Mouse (Mus musculus) lung, embryonic 14.5 days (tissue): ENCODE data around the gene Klrb1b. TPM values are rescaled to one million over a fixed set of nuclear protein-coding genes. Genes with fewer than 3 reads are reported as not detected.
"Not testable (repeated sequence)": the region's sequence is repeated elsewhere in the genome, so short reads cannot be mapped to it uniquely, and the experiment has no call there.

Experiments used
- ATAC-seq: fragments of 200-750 bp; cut with Nextera tagmentation; 2 replicates; pipeline ENCODE4 v1.8.0; 2017; ENCODE audit warnings: mild to moderate bottlenecking, moderate TSS enrichment, moderate library complexity; ENCODE audit not compliant: insufficient read depth
- DNase-seq: peaks from one replicate; pipeline ENCODE4 v3.0.0-alpha.2; 2015
- H3K27ac ChIP-seq: fragments of 300-500 bp; sonication (generic); 2 replicates; pipeline ENCODE4 v1.5.1; 2014; ENCODE audit warnings: low read depth, mild to moderate bottlenecking, moderate library complexity
- H3K27me3 ChIP-seq: fragments of 300-500 bp; sonication (generic); 2 replicates; pipeline ENCODE4 v1.6.1; 2014; ENCODE audit warnings: low read length, control low read depth; ENCODE audit not compliant: insufficient read depth
- H3K36me3 ChIP-seq: fragments of 300-500 bp; sonication (generic); 2 replicates; pipeline ENCODE4 v1.6.1; 2014; ENCODE audit warnings: control low read depth; ENCODE audit not compliant: insufficient read depth
- H3K4me1 ChIP-seq: fragments of 300-500 bp; sonication (generic); 2 replicates; pipeline ENCODE4 v1.6.1; 2014; ENCODE audit warnings: antibody characterized with exemption, control low read depth; ENCODE audit not compliant: insufficient read depth
- H3K4me2 ChIP-seq: fragments of 300-500 bp; sonication (generic); 2 replicates; pipeline ENCODE4 v1.6.1; 2014; ENCODE audit warnings: mild to moderate bottlenecking
- H3K4me3 ChIP-seq: fragments of 300-500 bp; sonication (generic); 2 replicates; pipeline ENCODE4 v1.5.1; 2014; ENCODE audit warnings: low read depth, low read length
- H3K9ac ChIP-seq: fragments of 300-500 bp; sonication (generic); 2 replicates; pipeline ENCODE4 v1.6.1; 2014
- H3K9me3 ChIP-seq: fragments of 300-500 bp; sonication (generic); 2 replicates; pipeline ENCODE4 v1.6.1; 2016; ENCODE audit warnings: low read depth, low read length, control low read depth
- CTCF ChIP-seq: IDR thresholded peaks from 2 replicates; pipeline ENCODE4 v1.5.1; 2016; ENCODE audit warnings: antibody characterized with exemption, low read depth
- WGBS: fragments of 180-500 bp; shearing (Covaris S2); extraction: QIAGEN DNeasy Blood & Tissue Kit; methylation state at CpG from one replicate; pipeline ENCODE4 v1.1.7; 2014; 5-methylcytosine and 5-hydroxymethylcytosine counted together
- polyA plus RNA-seq: library from polyadenylated mRNA; unstranded; fragments of >200 nt; fragmentation: Nextera tagmentation; extraction: Ambion mirVana; gene quantifications from 2 replicates; pipeline ENCODE4 v1.2.1, GENCODE M21; 2014

Klrb1b gene
- polyA plus RNA-seq, 1 experiment from 2014 or later = not detected

DNA sequence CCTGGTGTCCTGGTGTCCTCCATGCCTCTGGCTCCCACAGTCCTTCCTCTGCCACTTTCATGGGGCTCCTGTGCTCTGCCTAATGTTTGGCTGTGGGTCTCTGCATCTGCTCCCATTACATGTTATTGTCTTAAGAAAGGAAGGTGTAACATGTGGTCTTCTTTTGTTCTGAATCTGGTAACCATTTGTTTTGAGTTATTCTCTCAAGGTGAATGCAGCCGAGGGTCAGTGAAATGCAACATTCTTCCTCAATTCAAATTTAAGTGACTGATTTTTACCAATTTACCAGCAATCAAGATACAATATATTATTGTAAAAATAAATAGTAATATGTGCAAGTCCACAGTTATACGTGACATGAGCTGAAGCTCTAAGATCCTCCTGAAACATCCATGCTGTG lies 37.0 kb downstream of the Klrb1b start, which contains the start of gene Klrb1c:
TSS of gene Klrb1c (minus strand) at position 101 of the 400 bp plus-strand sequence.
- no peaks in the 10 kb centered on the region for H3K9me3 ChIP-seq
- WGBS = 90% methylated on average over 2 of the region's 2 CpGs
- no peak within 1 kb of the TSS for H3K4me3 ChIP-seq
- H3K9ac ChIP-seq = no peak within 1 kb of the TSS
- DNase-seq = no peak
- H3K4me2 ChIP-seq = no peak within 1 kb of the TSS
- no peaks in the 10 kb centered on the region for H3K4me1 ChIP-seq
- no peaks in the 10 kb centered on the region for H3K27me3 ChIP-seq
- no peak within 1 kb of the TSS for H3K27ac ChIP-seq
- H3K36me3 ChIP-seq = no peaks in the 10 kb centered on the region
- no peak for ATAC-seq
- TF ChIP-seq CTCF = no peak

DNA sequence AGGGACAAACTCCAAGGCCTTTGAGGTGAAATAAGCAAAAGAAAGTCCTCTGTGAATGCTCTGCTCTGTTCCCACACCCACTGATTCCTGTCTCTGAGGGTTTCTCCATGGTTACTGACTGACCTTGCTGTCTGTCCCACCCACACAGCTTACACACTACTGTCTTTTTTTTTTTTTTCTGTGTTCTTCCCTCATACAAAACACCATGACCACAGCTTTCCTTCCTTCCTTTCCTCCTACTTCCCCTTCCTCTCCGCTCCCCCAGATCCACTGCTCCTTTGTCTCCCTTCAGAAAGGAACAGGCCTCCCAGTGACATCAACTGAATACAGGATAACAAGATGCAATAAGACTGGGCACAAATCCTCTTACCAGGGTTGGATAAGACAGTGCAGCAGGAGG lies 37.6 kb downstream of the Klrb1b start:
- no peaks in the 10 kb centered on the region for H3K9me3 ChIP-seq
- no peak for DNase-seq

DNA sequence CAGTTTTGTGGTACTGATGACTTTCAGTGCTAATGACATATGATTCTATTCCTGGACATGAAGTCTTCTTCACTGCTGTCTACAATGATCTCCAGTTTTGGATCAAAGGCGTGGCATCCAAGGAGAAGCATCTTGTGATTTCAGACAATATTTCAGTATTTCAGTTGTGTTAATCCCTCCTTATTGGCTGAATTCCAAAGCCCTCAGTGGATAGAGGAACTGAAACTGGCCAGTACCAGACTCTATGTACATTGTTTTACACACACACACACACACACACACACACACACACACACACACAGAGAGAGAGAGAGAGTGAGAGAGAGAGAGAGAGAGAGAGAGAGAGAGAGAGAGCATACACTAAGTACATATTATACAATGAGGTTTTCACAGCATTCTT lies 39.7 kb downstream of the Klrb1b start:
- not testable (repeated sequence) for H3K4me1 ChIP-seq, DNase-seq, H3K4me2 ChIP-seq, H3K36me3 ChIP-seq, H3K27me3 ChIP-seq, H3K27ac ChIP-seq, H3K9ac ChIP-seq, ATAC-seq, H3K9me3 ChIP-seq, H3K4me3 ChIP-seq
- WGBS = 83% methylated on average over 1 of the region's 1 CpGs

More for the DNA sequence above, 37.6 kb downstream of the Klrb1b start:
- no peaks in the 10 kb centered on the region for H3K36me3 ChIP-seq
- H3K27ac ChIP-seq = no peak overlapping the region
- H3K9ac ChIP-seq = no peak overlapping the region
- no peaks in the 10 kb centered on the region for H3K4me1 ChIP-seq
- no peak for ATAC-seq
- TF ChIP-seq CTCF = no peak
- H3K4me2 ChIP-seq = no peak overlapping the region
- H3K27me3 ChIP-seq = no peaks in the 10 kb centered on the region
- H3K4me3 ChIP-seq = no peak overlapping the region
- 95% methylated on average over 1 of the region's 1 CpGs for WGBS

DNA sequence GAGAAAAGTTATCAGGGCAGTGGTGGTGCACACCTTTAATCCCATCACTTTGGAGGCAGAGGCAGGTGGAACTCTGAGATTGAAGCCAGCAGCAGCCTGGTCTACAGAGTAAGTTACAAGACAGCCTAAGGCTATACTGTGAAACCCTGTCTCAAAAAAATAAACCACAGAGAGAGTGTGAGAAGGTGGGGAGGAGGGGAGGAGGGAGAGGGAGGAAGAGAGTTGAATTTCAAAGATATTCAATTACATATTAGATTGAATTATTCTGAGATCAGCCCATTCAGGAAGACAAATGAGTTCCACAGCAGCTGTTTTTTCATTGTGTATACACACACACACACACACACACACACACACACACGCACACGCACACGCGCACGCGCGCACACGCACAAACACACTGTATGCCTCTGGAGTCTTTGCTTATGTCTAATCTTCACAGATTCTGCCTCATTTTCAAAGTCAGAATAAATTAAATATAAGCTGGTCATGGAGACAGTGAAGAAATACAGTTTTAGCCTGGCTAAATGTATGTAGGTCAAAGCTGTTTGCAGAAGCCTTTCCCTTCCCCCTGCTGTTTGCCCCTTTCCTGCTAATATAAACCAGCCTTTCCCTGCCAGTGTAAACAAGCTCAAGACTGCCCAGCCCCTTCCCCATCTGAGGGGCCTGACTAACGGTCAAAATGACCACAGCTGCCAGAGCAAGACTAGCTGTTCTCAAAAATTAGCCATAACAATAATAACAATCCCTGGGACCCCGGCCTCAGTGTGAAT lies 56.5 kb downstream of the Klrb1b start:
- Histone ChIP-seq H3K4me1 (no peaks in the 10 kb centered on the region), H3K4me3 (no peak overlapping the region), H3K27ac (peak overlapping the region; percentile 55), H3K36me3 (no peaks in the 10 kb centered on the region), H3K4me2 (peak overlapping the region; percentile 41), H3K27me3 (no peaks in the 10 kb centered on the region), H3K9ac (no peak overlapping the region), H3K9me3 (no peaks in the 10 kb centered on the region; the same call in 1 of the 2 replicates)
- 34% methylated on average over 10 of the region's 10 CpGs for WGBS
- peak; percentile 70 for DNase-seq
- no peak for TF ChIP-seq CTCF
- peak; percentile 69 for ATAC-seq

DNA sequence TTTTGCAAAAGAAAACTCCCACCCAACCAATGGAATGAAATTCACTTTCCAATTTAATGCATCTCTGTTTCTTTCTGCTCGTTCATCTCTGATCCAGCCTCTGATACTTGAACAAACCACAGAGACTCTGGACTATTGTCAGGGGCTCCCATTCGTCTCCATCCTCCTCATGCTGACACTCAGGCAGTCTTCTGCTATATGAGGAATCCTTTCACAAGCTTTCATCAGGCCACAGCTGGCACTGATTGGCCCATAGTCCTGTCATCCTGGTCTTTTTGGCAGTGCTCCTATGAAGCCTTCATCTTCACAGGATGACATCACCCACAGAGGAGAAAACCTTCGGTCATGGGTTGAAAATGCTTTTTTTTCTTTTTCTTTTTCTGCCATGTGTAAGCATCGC lies 58.1 kb downstream of the Klrb1b start:
- no peak for TF ChIP-seq CTCF
- Histone ChIP-seq H3K36me3 (no peaks in the 10 kb centered on the region), H3K4me1 (no peaks in the 10 kb centered on the region), H3K27me3 (no peaks in the 10 kb centered on the region), H3K9ac (no peak overlapping the region), H3K4me2 (no peak overlapping the region), H3K9me3 (no peaks in the 10 kb centered on the region; the same call in 1 of the 2 replicates), H3K4me3 (no peak overlapping the region), H3K27ac (no peak overlapping the region)
- WGBS = 69% methylated on average over 4 of the region's 4 CpGs
- ATAC-seq (no peak), DNase-seq (no peak)

DNA sequence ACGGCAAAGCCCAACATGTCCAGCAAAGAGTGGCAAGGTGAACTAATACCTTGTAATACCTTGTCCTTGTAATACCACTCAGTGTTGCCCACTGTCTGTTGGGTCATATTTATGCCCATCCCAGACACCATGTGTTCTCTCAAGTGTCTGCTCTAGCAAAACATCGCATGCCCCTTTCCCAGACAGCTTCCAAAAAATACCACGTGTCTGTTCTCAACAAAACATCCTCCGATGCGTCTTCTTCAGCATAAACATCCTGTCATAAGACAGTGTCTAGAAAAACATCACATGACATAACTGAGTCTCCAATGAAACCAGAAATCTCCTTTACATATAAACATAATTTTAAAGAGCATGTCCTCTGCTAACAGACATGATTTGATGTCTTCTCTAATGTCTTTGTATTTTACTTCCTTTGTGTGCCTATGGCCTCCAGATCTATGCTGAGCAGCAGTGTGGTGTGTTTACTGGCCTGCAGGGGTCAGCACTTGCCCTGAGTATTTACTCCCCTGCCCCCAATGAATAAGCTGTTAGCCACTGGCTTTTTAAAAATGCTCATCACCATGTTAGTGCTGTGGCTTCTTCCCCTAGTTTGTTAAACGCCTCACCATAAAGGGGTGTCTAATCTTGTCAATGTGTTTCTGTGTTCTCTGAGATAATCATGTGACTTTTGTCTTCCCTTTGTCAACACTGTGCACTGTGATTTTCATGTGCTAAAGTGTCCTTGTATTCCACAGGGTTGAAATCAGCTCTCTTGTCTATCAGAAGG lies 59.5 kb downstream of the Klrb1b start:
- WGBS = 37% methylated on average over 6 of the region's 6 CpGs
- H3K4me3 ChIP-seq, H3K9ac ChIP-seq, H3K4me1 ChIP-seq, H3K36me3 ChIP-seq, H3K9me3 ChIP-seq, H3K27me3 ChIP-seq, ATAC-seq, H3K4me2 ChIP-seq: not testable (repeated sequence)
- H3K27ac ChIP-seq = 0 out of 2 replicates have a peak overlapping the region, but pooled peaks have one; percentile 24
- TF ChIP-seq CTCF = peak; percentile 68
- DNase-seq = peak; percentile 79

DNA sequence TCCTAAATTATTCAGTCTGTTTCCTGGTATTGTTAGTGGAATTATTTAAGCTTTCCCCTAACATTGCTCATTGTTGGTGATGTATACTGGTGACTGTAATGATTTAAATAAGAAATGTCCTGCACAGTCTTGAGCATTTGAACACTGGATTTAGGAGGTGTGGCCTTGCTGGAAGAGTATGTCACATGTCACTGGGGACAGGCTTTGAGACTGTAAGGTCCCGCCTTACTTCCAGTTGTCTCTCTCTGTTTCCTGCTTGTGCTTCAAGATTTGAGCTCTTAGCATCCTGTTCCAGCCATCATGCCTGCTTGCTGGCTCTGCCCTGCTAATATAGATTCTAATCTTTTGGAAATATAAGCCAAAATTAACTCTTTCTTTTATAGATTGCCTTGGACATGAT lies 60.9 kb downstream of the Klrb1b start:
- Histone ChIP-seq H3K9me3 (no peaks in the 10 kb centered on the region), H3K4me1 (no peaks in the 10 kb centered on the region), H3K36me3 (no peaks in the 10 kb centered on the region), H3K4me2 (no peak overlapping the region), H3K4me3 (no peak overlapping the region), H3K27ac (no peak overlapping the region), H3K9ac (no peak overlapping the region), H3K27me3 (no peaks in the 10 kb centered on the region)
- no peak for TF ChIP-seq CTCF
- WGBS = 83% methylated on average over 1 of the region's 1 CpGs
- ATAC-seq (no peak), DNase-seq (no peak)
